Mouse (Mus musculus) liver, postnatal 0 days (tissue): ENCODE data around the gene Slc47a2. TPM values are rescaled to one million over a fixed set of nuclear protein-coding genes. Genes with fewer than 3 reads are reported as not detected.
A peak's percentile ranks its signal among the peaks of the same experiment; 100 is the strongest.

Experiments
- ATAC-seq: fragments of 200-750 bp; cut with Nextera tagmentation; 2 replicates; pipeline ENCODE4 v1.8.0; 2017; ENCODE audit warnings: mild to moderate bottlenecking, moderate library complexity
- DNase-seq: peaks from one replicate; pipeline ENCODE4 v3.0.0-alpha.2; 2016
- H3K27ac ChIP-seq: fragments of 300-500 bp; sonication (generic); 2 replicates; pipeline ENCODE4 v1.5.1; 2014; ENCODE audit warnings: antibody characterized with exemption, moderate library complexity, mild to moderate bottlenecking, low read depth
- H3K27me3 ChIP-seq: fragments of 300-500 bp; sonication (generic); 2 replicates; pipeline ENCODE4 v1.6.1; 2014; ENCODE audit warnings: low read length, control low read depth, mixed read lengths; ENCODE audit not compliant: insufficient read depth
- H3K36me3 ChIP-seq: fragments of 300-500 bp; sonication (generic); replicated peaks from 2 replicates; pipeline ENCODE4 v1.6.1; 2014; ENCODE audit warnings: mild to moderate bottlenecking, control low read depth, low read length, moderate library complexity, mixed read lengths; ENCODE audit not compliant: insufficient read depth
- H3K4me1 ChIP-seq: fragments of 300-500 bp; sonication (generic); 2 replicates; pipeline ENCODE4 v1.6.1; 2014; ENCODE audit warnings: antibody characterized with exemption, mild to moderate bottlenecking, control low read depth; ENCODE audit not compliant: insufficient read depth
- H3K4me2 ChIP-seq: fragments of 300-500 bp; sonication (generic); 2 replicates; pipeline ENCODE4 v1.6.1; 2014; ENCODE audit warnings: low read depth, mild to moderate bottlenecking, low read length, moderate library complexity, mixed read lengths
- H3K4me3 ChIP-seq: fragments of 300-500 bp; sonication (generic); 2 replicates; pipeline ENCODE4 v1.5.1; 2014; ENCODE audit warnings: low read depth, low read length
- H3K9ac ChIP-seq: fragments of 300-500 bp; sonication (generic); replicated peaks from 2 replicates; pipeline ENCODE4 v1.6.1; 2014; ENCODE audit warnings: mild to moderate bottlenecking, moderate library complexity
- H3K9me3 ChIP-seq: fragments of 300-500 bp; sonication (generic); 2 replicates; pipeline ENCODE4 v1.6.1; 2016; ENCODE audit warnings: mild to moderate bottlenecking, control low read depth, low read length, mixed read lengths
- CTCF ChIP-seq: sonication (generic); IDR thresholded peaks from 2 replicates; pipeline ENCODE4 v1.5.1; 2016; ENCODE audit warnings: antibody characterized with exemption, low read depth
- EP300 ChIP-seq: IDR thresholded peaks from 2 replicates; pipeline ENCODE4 v1.6.1; 2016; ENCODE audit warnings: antibody characterized with exemption, low read depth, mild to moderate bottlenecking
- WGBS: fragments of 180-500 bp; shearing (Covaris S2); extraction: QIAGEN DNeasy Blood & Tissue Kit; methylation state at CpG from one replicate; pipeline ENCODE4 v1.1.7; 2014; ENCODE audit not compliant: insufficient replicate concordance; 5-methylcytosine and 5-hydroxymethylcytosine counted together
- polyA plus RNA-seq: library from polyadenylated mRNA; unstranded; fragments of >200 nt; fragmentation: Nextera tagmentation; extraction: Ambion mirVana; gene quantifications from 2 replicates; pipeline ENCODE4 v1.2.1, GENCODE M21; 2015

Gene Slc47a2
- polyA plus RNA-seq, 1 experiment from 2014 or later = not detected

- no peak overlapping the region for H3K4me3 ChIP-seq
- H3K9ac ChIP-seq = no peak overlapping the region
- H3K4me1 ChIP-seq = peaks cover 29% of the 10 kb centered on the region
- H3K9me3 ChIP-seq = no peaks in the 10 kb centered on the region
- ATAC-seq = peak; percentile 69
- WGBS = 77% methylated on average over 2 of the region's 2 CpGs
- H3K27ac ChIP-seq = no peak overlapping the region
- TF ChIP-seq EP300 = no peak
- TF ChIP-seq CTCF = no peak
- H3K36me3 ChIP-seq = no peaks in the 10 kb centered on the region
- H3K4me2 ChIP-seq = no peak overlapping the region
- no peaks in the 10 kb centered on the region for H3K27me3 ChIP-seq
- no peak for DNase-seq
These were observed 68.7 kb downstream of the Slc47a2 start for GRCm38 (mm10) chr11:61273928-61274327.

- Histone ChIP-seq H3K9me3 (no peaks in the 10 kb centered on the region), H3K9ac (no peak overlapping the region), H3K27ac (no peak overlapping the region), H3K36me3 (no peaks in the 10 kb centered on the region), H3K4me1 (peaks cover 42% of the 10 kb centered on the region), H3K4me3 (no peak overlapping the region), H3K27me3 (no peaks in the 10 kb centered on the region), H3K4me2 (no peak overlapping the region)
- TF ChIP-seq CTCF (no peak), EP300 (peak; percentile 52; the same call in 1 of the 2 replicates)
- no peak for ATAC-seq
- no peak for DNase-seq
These were observed 71.0 kb downstream of the Slc47a2 start for GRCm38 (mm10) chr11:61271612-61272011.

- ATAC-seq (no peak), DNase-seq (no peak)
- H3K36me3 ChIP-seq = no peaks in the 10 kb centered on the region
- H3K9me3 ChIP-seq = no peaks in the 10 kb centered on the region
- H3K27ac ChIP-seq = no peak overlapping the region
- H3K4me2 ChIP-seq = no peak overlapping the region
- peaks cover 45% of the 10 kb centered on the region for H3K4me1 ChIP-seq
- no peaks in the 10 kb centered on the region for H3K27me3 ChIP-seq
- no peak overlapping the region for H3K4me3 ChIP-seq
- WGBS = 83% methylated on average over 5 of the region's 5 CpGs
- no peak overlapping the region for H3K9ac ChIP-seq
- TF ChIP-seq CTCF (no peak), EP300 (no peak)
These were observed 72.3 kb downstream of the Slc47a2 start for GRCm38 (mm10) chr11:61270406-61270805.

GRCm38 (mm10) chr11:61268626-61269349 is 73.9 kb downstream of the Slc47a2 start:
- DNase-seq (peak; percentile 27), ATAC-seq (peak; percentile 33)
- Histone ChIP-seq H3K4me3 (no peak overlapping the region), H3K27me3 (no peaks in the 10 kb centered on the region), H3K36me3 (peaks cover 8% of the 10 kb centered on the region), H3K4me2 (peak overlapping the region; percentile 31; the same call in 1 of the 2 replicates), H3K9me3 (no peaks in the 10 kb centered on the region), H3K27ac (peak overlapping the region; percentile 96), H3K9ac (no peak overlapping the region; the same call in 1 of the 2 replicates), H3K4me1 (peaks cover 43% of the 10 kb centered on the region)
- WGBS = 61% methylated on average over 6 of the region's 6 CpGs
- TF ChIP-seq EP300 (peak; percentile 76), CTCF (no peak)

GRCm38 (mm10) chr11:61266551-61267533 is 75.8 kb downstream of the Slc47a2 start, which contains the start of gene Aldh3a2:
TSS of gene Aldh3a2 (minus strand) at chr11:61267464.
- peak within 1 kb of the TSS; percentile 70 for H3K4me3 ChIP-seq
- TF ChIP-seq EP300 (no peak; the same call in 1 of the 2 replicates), CTCF (no peak)
- under 1% methylated on average over 52 of the region's 58 CpGs for WGBS
- DNase-seq (peak; percentile 97), ATAC-seq (peak; percentile 93)
- H3K4me2 ChIP-seq = peak within 1 kb of the TSS; percentile 91
- H3K36me3 ChIP-seq = peaks cover 26% of the 10 kb centered on the region
- H3K4me1 ChIP-seq = peaks cover 37% of the 10 kb centered on the region
- H3K9ac ChIP-seq = peak within 1 kb of the TSS; percentile 79
- no peaks in the 10 kb centered on the region for H3K9me3 ChIP-seq
- H3K27me3 ChIP-seq = no peaks in the 10 kb centered on the region
- peak within 1 kb of the TSS; percentile 96 for H3K27ac ChIP-seq

GRCm38 (mm10) chr11:61263841-61264240 is 78.8 kb downstream of the Slc47a2 start:
- peak overlapping the region; percentile 59 for H3K27ac ChIP-seq
- no peak overlapping the region for H3K9ac ChIP-seq
- no peak overlapping the region for H3K4me3 ChIP-seq
- peaks cover 21% of the 10 kb centered on the region for H3K4me1 ChIP-seq
- TF ChIP-seq EP300 = no peak
- TF ChIP-seq CTCF = no peak
- peaks cover 43% of the 10 kb centered on the region for H3K36me3 ChIP-seq
- no peaks in the 10 kb centered on the region for H3K27me3 ChIP-seq
- no peak overlapping the region for H3K4me2 ChIP-seq
- peak; percentile 17; the same call in 1 of the 2 replicates for ATAC-seq
- no peak for DNase-seq
- H3K9me3 ChIP-seq = no peaks in the 10 kb centered on the region
- WGBS = 43% methylated on average over 1 of the region's 1 CpGs
